Mouse (Mus musculus): ENCODE data around the gene Hectd4. TPM values are rescaled to one million over a fixed set of nuclear protein-coding genes. Genes with fewer than 3 reads are reported as not detected.
A peak's percentile ranks its signal among the peaks of the same experiment; 100 is the strongest.

Gene Hectd4
- polyA plus RNA-seq, 1 experiment from 2014 or later, result 2.0 TPM

- ATAC-seq (replicated peaks; ENCODE audit: low FRiP score, low read depth) (no peak), DNase-seq (ENCODE audit: low spot score) (peak; percentile 15)
- H3K9ac ChIP-seq (ENCODE audit: low read depth, low read length), result no peak overlapping the region
- no peaks in the 10 kb centered on the region for H3K36me3 ChIP-seq (ENCODE audit: insufficient read depth, low read length)
- no peak for TF ChIP-seq CTCF (IDR thresholded peaks at IDR 0.05; ENCODE audit: low read depth)
- 40% methylated on average over 5 of the region's 5 CpGs for WGBS
- H3K4me3 ChIP-seq (replicated peaks; ENCODE audit: low read depth, low read length), result no peak overlapping the region
- no peak overlapping the region for H3K4me2 ChIP-seq (ENCODE audit: low read length)
- no peaks in the 10 kb centered on the region for H3K27me3 ChIP-seq (ENCODE audit: insufficient read depth, low read length)
- H3K27ac ChIP-seq, result no peak overlapping the region
- 0 out of 2 replicates have a peak, but pooled peaks cover 7% of the 10 kb centered on the region for H3K4me1 ChIP-seq (replicated peaks; ENCODE audit: insufficient read depth, low read length)
- H3K9me3 ChIP-seq (replicated peaks; ENCODE audit: low read length), result no peaks in the 10 kb centered on the region
Measured at GRCm38 (mm10) chr5:121400064-121400463, 180.0 kb downstream of the Hectd4 start.

- no peak overlapping the region for H3K4me3 ChIP-seq (replicated peaks; ENCODE audit: low read depth, low read length)
- H3K27me3 ChIP-seq (ENCODE audit: insufficient read depth, low read length), result no peaks in the 10 kb centered on the region
- H3K4me2 ChIP-seq (ENCODE audit: low read length), result no peak overlapping the region
- ATAC-seq (replicated peaks; ENCODE audit: low FRiP score, low read depth), result no peak
- H3K27ac ChIP-seq, result no peak overlapping the region
- no peak for TF ChIP-seq CTCF (IDR thresholded peaks at IDR 0.05; ENCODE audit: low read depth)
- H3K36me3 ChIP-seq (ENCODE audit: insufficient read depth, low read length), result no peaks in the 10 kb centered on the region
- H3K9ac ChIP-seq (ENCODE audit: low read depth, low read length), result no peak overlapping the region
- H3K9me3 ChIP-seq (replicated peaks; ENCODE audit: low read length), result no peaks in the 10 kb centered on the region
- H3K4me1 ChIP-seq (replicated peaks; ENCODE audit: insufficient read depth, low read length), result 0 out of 2 replicates have a peak, but pooled peaks cover 7% of the 10 kb centered on the region
- 83% methylated on average over 5 of the region's 5 CpGs for WGBS
- no peak for DNase-seq (ENCODE audit: low spot score)
Measured at GRCm38 (mm10) chr5:121400849-121401248, 180.8 kb downstream of the Hectd4 start.

- no peak for ATAC-seq (replicated peaks; ENCODE audit: low FRiP score, low read depth)
- no peak for DNase-seq (ENCODE audit: low spot score)
- no peak overlapping the region for H3K9ac ChIP-seq (ENCODE audit: low read depth, low read length)
- H3K36me3 ChIP-seq (ENCODE audit: insufficient read depth, low read length), result peaks cover 19% of the 10 kb centered on the region
- no peaks in the 10 kb centered on the region for H3K27me3 ChIP-seq (ENCODE audit: insufficient read depth, low read length)
- H3K4me1 ChIP-seq (replicated peaks; ENCODE audit: insufficient read depth, low read length), result no peaks in the 10 kb centered on the region
- no peak overlapping the region for H3K27ac ChIP-seq
- TF ChIP-seq CTCF (IDR thresholded peaks at IDR 0.05; ENCODE audit: low read depth), result no peak
- no peak overlapping the region for H3K4me3 ChIP-seq (replicated peaks; ENCODE audit: low read depth, low read length)
- 89% methylated on average over 8 of the region's 8 CpGs for WGBS
- no peaks in the 10 kb centered on the region for H3K9me3 ChIP-seq (replicated peaks; ENCODE audit: low read length)
- H3K4me2 ChIP-seq (ENCODE audit: low read length), result no peak overlapping the region
Measured at GRCm38 (mm10) chr5:121407856-121408255, 187.8 kb downstream of the Hectd4 start.

DNA sequence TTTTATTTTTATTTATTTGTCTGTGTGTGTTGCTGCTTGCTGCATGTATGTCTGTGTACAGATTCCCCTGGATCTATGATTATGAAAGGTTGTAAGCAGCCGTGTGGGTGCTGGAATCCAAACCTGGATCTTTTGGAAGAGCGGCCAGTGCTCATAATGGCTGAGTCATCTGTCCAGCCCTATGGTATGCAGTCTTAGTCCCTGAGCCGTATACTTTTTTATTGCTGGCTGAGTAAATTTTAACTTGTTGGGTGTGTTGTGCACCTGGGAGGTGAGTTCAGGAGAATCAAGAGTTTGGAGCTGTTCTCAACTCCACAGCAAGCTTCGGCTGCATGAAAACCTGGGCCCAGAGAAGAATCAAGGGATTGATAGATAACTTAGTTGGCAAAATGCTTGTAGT, 191.0 kb downstream of the Hectd4 start:
- H3K4me3 ChIP-seq (replicated peaks; ENCODE audit: low read depth, low read length), result no peak overlapping the region
- H3K27ac ChIP-seq, result no peak overlapping the region; the same call in 1 of the 2 replicates
- no peak overlapping the region for H3K9ac ChIP-seq (ENCODE audit: low read depth, low read length)
- 78% methylated on average over 4 of the region's 4 CpGs for WGBS
- TF ChIP-seq CTCF (IDR thresholded peaks at IDR 0.05; ENCODE audit: low read depth), result no peak
- no peaks in the 10 kb centered on the region for H3K27me3 ChIP-seq (ENCODE audit: insufficient read depth, low read length)
- no peak overlapping the region for H3K4me2 ChIP-seq (ENCODE audit: low read length)
- DNase-seq (ENCODE audit: low spot score), result no peak
- H3K9me3 ChIP-seq (replicated peaks; ENCODE audit: low read length), result no peaks in the 10 kb centered on the region
- ATAC-seq (replicated peaks; ENCODE audit: low FRiP score, low read depth), result no peak
- no peaks in the 10 kb centered on the region for H3K4me1 ChIP-seq (replicated peaks; ENCODE audit: insufficient read depth, low read length)
- H3K36me3 ChIP-seq (ENCODE audit: insufficient read depth, low read length), result peaks cover 37% of the 10 kb centered on the region

Other genes with a start within 250 kb of the Hectd4 start
- gene Rph3a, start 210.1 kb upstream of the Hectd4 start, polyA plus RNA-seq (2015; fragmentation: Nextera tagmentation; extraction: Ambion mirVana), result 0.22 and 0.28 TPM in 2 replicates
- 20.0 and 20.8 TPM in 2 replicates for gene Ptpn11, start 28.8 kb upstream of the Hectd4 start, polyA plus RNA-seq (2015; fragmentation: Nextera tagmentation; extraction: Ambion mirVana)
- gene Rpl6, start 15.7 kb upstream of the Hectd4 start, polyA plus RNA-seq (2015; fragmentation: Nextera tagmentation; extraction: Ambion mirVana), result 655 and 681 TPM in 2 replicates
- gene Trafd1, start 165.4 kb downstream of the Hectd4 start, polyA plus RNA-seq (2015; fragmentation: Nextera tagmentation; extraction: Ambion mirVana), result 47.3 and 54.6 TPM in 2 replicates
- 24.4 and 29.6 TPM in 2 replicates for gene Naa25, start 177.7 kb downstream of the Hectd4 start, polyA plus RNA-seq (2015; fragmentation: Nextera tagmentation; extraction: Ambion mirVana)
- gene Tmem116, start 231.7 kb downstream of the Hectd4 start, polyA plus RNA-seq (2015; fragmentation: Nextera tagmentation; extraction: Ambion mirVana), result 32.7 and 36.8 TPM in 2 replicates
- 190 and 195 TPM in 2 replicates for gene Erp29, start 232.3 kb downstream of the Hectd4 start, polyA plus RNA-seq (2015; fragmentation: Nextera tagmentation; extraction: Ambion mirVana)